Mouse (Mus musculus) megakaryocyte, embryonic 14.5 days (primary cell): ENCODE results near the gene Wnt7a.

Experiments used
- FLI1 ChIP-seq: IDR thresholded peaks from 2 replicates; pipeline ENCODE4 v1.6.1; 2012; ENCODE audit warnings: low read length, inconsistent platforms, mixed read lengths
- GATA1 ChIP-seq: IDR thresholded peaks from 3 replicates; pipeline ENCODE4 v1.6.1; 2012; ENCODE audit warnings: mixed read lengths, low read length, inconsistent platforms, borderline replicate concordance

DNA sequence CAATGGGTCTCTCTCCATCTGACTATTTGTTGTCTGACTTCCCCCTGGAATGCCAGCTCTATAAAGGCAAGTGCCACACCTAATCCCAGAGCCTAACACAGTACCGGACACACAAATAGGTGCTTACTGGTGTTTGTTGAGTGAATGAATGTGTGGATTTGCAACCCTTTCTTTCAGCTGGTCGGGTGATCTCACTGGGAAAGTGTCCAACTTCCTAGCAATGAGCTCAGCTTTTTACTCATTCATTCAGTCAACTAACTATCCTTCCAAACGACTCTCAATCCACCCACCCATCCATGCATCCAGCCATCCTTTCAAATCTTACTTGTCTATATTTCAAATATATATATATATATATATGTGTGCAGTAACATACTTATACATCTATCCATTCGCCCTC lies 31.3 kb downstream of the Wnt7a start:
- TF ChIP-seq GATA1 = no peak
- TF ChIP-seq FLI1 = no peak
